Mouse (Mus musculus): Measurements from ENCODE around the gene Mdh1.

Mdh1 gene

DNA sequence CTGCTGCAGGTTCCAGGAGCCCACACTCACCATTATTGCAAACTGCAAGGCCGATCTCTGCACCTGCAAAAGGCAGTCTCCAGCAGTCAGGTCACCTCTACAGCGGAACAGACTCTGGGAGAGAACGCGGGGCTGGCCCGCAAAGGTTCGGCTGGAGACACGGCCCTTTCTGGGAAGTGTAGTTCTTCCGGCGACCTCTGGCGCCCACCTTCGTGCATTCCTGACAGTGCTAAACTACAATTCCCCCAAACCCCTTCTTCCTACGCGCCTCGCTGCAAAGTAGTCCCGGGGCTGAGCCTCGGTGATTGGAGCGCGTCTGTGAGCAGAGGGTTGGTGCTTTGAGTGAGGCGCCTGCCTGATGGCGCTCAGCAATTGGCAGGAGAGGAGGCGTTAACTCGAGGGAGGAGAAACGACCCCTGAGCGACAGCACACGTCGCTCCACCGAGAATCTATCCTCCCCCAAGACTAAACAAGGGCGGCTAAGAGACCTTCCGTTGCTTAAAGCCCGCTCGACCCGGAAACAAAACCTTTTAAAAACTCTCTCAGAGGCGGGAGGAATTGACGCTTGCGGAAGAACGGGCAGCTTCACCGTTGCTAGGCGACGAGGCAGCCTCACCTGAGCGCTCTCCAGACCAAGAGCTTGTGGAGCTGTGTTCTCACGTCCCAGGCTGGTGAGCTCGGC lies at the start of gene Mdh1, which contains the start of gene Wdpcp:
Gene Mdh1, minus strand, starts transcription at position 668 of the 682 bp plus-strand sequence.
Gene Wdpcp, plus strand, starts transcription at position 536 of the 682 bp plus-strand sequence.
- in situ Hi-C loops (cut with MboI, MseI): no loop called here

DNA sequence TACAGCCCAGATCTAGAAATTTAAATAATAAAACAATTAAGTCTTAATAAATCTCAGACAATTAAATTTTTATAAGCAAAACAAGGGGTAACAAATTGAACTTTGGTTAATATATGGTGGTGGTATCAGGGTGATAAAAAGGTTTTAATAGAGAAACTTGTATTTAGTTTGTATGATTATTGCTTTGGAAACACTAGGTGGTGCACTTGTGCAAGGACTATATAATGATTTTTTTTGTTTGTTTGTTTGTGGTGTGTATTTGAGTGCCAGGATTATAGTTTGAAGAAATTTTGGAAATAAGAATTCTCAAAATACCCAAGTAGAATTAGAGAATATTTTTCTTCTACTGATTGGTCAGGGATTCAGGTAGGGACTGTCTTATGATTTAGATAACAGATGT lies 43.7 kb upstream of the Mdh1 start:
- in situ Hi-C loops (cut with MboI, MseI): no loop called here

DNA sequence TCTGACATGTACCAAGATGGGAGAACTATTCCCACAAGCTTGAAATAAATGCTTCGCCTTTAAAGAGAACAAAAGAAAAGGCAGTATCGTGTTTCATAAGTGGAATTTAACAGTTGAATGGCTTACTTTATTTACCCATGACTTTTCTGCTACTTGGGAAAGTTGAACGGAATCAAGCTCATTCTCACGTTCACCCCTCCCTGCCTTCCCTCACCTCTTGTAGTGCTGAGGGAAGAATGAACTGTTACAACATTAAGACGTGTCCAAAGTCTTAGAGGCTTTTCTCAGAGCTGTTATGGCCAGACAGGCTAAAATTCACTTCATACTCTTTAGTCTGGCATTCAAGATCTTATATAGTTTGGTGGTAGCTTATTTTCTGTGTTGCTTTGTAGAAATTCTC lies 30.3 kb upstream of the Mdh1 start:
- in situ Hi-C loops (cut with MboI, MseI): no loop called here

DNA sequence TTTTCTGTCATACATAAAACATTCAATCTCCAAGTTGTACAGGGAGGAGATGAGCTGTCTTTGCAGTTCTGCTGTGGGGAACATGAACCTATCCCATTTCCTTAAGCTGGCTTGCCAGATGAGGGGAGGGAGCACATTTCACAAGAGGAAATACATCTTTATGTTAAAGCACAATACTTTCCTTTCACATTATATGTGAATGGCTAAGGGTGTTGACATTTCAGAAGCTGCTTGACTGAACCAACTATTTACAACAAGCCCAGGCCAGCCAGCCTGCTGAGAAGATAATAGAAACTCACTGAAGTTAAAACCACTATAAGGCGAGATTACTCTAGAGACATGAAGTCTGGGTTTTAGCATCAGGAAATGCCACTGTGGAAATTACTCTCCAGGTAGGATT lies 11.1 kb upstream of the Mdh1 start:
- in situ Hi-C loops (cut with MboI, MseI): no loop called here

DNA sequence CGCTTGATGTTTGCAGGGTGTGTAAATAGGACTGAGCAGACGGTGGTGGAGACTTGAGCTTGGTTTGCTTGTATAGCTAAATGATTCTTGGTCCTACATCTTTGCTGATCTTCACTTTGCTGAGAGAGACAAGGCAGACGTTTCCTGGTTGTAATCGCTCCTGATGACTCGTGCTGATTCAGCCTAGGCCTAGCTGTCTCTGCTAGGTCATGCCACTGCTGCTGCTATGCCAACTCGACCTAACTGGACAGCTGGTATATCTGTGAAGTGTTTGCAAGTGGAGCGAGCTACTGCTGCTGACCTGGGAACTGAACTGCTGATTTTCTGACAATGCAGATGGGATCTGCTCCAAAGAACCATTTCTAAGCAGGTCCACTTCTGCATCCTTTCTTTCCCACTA lies 9.3 kb upstream of the Mdh1 start:
- in situ Hi-C loops (cut with MboI, MseI): no loop called here

DNA sequence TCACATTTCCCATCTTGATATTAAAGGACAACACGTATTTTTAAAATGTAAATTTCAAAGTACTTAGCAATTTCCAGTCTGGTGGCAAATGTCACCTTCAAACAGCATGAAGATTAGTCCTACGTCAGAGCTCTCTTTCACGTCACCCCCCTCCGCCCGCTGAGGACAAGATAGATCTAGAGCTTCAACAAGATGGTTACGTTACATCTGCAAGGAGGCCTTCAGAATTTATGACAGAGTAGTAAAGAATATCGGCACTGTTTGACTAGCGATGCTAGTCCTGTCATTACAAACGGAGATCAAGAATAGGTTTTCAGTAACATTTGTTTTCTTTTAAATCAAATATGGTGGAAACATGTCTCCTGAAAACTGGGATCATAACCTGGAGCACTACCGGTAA lies 1.2 kb downstream of the Mdh1 start:
- in situ Hi-C loops (cut with MboI, MseI): no loop called here

DNA sequence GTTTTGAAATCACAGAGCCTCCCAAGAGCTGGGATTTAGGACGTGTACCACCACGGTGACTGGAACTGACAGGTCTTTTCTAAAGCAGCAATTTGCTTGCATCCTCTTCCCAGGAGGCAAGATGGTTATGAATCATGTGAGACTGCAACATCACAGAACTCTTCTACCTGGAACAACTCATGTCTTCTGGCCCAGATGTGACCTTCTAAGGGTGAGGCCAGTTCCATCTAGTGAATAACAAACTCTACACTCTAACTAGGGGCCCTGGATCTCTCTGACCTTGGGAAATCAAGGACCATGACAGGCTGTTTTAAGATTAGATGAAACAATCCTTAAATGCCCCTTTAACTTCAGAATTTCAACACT lies 2.1 kb downstream of the Mdh1 start:
- in situ Hi-C loops (cut with MboI, MseI): no loop called here

DNA sequence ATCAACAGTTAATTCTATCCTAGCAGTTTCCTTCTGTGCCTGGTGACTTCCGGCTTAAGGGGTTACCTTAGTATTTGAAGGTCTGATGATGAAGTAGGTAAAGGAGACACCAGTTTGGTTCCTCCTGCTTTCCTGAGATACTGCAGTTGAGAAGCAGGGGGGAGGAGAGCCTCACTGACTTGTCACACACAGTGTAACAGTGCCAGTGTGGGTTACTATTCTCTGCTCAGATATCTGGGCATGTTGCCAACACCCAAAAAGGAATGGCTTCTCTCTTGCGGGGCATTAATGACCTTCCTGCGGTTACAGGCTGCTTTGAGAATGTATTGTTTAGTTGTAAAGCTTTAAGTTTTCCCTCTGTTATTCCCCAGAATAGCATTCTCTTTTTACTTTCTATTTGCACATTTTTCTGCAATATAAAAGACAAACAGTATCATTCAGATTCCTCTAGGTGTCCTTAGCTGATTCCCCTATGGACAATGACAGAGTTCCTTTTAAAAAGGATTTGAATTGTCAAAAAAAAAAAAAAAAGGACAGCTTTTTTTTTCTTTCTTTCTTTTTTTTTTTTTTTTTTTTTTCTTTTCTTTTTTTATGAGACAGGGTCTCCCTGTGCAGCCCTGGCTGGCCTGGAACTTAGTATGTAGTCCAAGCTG lies 2.6 kb downstream of the Mdh1 start:
- in situ Hi-C loops (cut with MboI, MseI): no loop called here

DNA sequence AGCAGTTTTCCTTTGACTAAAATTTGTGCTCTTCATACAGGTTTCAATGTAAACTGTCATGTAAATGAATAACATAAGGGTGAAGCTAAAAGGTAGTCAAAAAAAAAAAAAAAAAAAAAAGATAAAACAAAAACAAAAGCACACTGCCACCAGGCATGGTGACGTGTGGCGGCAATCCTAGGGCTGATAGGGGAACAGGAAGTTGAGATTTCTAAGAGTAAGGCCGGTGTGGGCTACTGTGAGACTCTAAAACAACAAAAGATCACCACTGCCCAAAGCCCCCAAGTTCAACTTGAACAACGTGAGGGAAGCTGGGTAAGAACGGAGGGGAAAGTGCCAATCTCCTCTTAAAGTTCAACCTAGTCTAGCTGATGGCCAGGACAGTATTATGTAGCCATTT lies 3.2 kb downstream of the Mdh1 start:
- in situ Hi-C loops (cut with MboI, MseI): no loop called here

DNA sequence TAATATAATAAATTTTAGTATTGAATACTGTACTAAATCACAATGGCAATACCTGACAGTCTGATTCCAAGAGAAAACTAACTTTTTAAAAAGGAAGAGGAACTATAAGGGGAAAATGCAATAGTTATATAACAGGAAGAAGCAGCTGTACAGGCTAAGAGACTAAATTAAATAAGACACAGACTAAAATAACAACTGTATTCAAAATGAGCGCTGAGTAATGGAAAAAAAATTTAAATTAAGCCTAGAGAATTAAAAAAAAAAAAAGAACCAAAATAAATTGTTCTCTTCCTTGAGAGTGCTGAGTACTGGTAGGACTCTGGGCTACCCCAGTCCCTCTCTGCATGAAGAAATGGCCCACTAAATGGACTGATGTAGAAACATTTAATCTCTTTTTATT lies 4.4 kb downstream of the Mdh1 start:
- in situ Hi-C loops (cut with MboI, MseI): no loop called here

DNA sequence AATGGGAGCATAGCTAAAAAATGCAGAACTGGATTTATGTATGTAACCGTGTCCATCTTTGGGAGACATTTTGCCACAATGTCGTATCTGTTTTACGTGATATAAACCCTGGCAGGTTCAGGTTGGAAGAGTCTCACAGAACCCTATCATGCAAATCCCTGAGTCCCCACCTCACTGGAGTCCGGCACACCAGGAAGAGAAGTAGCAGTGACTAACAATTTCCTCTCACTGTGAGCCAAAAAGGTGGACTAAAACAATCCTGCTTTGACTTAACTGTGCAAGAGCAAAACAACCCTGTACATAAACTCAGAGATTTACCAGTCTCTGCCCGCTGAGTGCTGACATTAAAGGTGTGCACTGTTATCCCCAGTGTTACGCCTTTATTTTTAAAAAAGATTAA lies 5.2 kb downstream of the Mdh1 start:
- in situ Hi-C loops (cut with MboI, MseI): no loop called here

DNA sequence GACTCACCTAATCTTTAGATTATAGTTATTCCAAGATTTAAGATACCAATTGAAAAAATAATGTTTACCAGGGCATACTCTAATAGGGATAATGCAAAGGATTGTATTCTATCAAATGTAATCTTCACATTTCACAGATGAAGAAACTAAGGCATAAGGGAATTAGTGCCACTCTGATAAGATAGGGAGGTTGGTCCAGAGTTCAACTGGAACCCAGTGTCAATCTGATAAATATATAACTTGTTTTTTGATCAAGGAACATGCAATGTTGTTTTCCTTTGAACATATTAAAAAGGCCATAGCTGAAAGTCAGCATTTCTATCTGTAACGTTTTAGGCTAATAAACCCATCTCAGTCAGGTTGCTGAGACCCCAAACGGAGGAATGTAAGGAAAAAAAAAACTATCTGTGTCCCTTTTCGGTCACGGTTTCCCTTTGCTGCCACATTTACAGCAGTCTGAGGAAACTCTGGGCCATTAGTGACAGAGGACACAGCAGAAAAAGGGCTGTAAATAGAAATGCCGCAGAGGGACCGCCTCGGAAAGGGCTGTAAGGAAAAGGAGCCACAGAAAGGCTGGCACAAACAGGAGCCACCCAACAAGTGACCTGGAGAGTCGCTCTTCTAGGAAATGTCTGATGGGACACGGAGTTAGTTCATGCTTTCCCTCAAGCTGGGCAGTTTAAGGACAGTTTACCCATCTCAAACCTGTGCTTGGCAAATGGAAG lies 7.3 kb downstream of the Mdh1 start:
- in situ Hi-C loops (cut with MboI, MseI): no loop called here

DNA sequence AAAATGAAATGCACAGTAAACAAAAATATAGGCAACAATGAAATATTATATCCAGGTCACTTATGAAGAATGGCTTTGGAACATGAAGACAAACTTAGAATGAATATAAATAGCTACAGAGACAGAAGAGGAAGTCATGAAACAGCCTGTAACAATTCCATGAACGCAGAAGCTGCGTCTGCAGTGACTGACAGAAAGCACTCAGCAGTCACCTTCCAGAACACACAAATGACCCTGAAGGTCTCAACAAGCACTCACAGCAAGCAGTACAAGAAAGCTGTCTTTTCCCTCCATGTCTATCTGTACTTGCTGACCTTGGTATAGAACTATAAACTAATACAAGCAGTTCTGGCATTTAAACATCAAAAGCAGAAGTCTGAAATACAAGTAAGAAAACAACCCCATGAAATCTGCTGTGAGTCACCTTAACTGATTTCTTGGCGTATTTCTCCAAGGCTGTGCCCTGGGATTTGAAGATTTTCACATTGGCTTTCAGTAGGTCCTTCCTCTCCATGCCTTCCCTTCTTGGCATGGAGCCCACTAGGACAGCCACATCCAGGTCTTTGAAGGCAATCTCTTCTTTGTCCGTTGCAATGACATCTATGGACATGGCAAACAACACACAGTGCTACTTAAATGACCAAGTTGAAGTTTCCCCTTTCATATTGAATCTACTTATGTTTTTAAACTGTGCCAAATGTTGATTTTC lies 8.4 kb downstream of the Mdh1 start:
- in situ Hi-C loops (cut with MboI, MseI): no loop called here

DNA sequence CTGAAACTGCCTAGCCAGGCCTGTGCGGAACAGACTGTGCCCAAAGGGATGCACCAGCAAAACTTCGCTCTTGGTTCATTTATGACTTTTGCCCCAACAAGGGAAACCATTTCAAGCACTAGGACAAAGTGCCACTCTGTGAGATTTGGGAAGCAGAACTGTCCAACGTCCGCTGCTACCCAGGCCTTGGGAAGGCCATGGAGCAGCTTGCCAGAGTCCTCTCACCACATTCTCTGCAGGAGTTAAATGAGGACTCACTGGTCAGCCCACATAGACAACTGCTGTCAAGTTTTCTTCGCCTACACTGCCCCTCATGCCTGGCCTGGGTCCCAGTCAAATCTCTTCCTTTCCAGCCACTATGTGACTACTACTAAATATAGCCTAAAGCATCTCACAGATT lies 10.8 kb downstream of the Mdh1 start:
- in situ Hi-C loops (cut with MboI, MseI): no loop called here

DNA sequence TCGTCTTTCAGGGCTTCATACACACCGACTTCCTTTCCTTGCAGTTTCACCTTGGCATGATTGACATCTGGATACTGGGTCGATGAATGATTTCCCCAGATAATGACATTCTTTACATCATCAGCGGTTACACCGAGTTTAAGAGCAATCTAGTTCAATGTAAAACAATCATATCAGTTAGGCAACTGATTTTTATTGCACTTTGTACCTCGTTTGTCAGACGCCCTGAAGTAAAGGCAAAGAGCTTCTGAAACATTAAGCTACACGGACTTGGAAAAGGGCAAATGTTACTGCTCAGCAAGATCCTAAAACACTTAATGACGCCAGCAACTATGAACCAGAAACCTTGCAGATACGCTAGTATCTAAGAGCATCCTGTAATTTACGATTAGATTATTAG lies 12.4 kb downstream of the Mdh1 start:
- in situ Hi-C loops (cut with MboI, MseI): no loop called here

DNA sequence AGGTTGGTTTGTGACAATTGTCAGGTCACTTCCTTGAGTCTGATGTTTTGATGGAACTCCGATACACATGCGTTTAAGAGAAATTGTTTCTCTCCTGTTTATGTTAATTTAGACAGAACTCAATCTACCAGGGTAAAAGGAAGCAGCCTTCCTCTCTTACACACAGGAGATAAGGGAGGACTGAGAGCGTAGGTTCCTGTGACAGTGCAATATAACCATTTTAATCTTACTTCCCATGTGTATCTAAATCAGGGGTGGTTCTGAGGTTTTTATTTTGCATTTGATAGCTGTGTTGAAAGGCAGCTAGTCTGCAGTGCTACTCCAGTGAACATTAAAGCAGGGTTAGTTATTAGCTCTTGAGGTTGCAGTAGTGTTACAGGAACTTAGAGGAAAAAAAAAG lies 20.1 kb downstream of the Mdh1 start:
- in situ Hi-C loops (cut with MboI, MseI): no loop called here

DNA sequence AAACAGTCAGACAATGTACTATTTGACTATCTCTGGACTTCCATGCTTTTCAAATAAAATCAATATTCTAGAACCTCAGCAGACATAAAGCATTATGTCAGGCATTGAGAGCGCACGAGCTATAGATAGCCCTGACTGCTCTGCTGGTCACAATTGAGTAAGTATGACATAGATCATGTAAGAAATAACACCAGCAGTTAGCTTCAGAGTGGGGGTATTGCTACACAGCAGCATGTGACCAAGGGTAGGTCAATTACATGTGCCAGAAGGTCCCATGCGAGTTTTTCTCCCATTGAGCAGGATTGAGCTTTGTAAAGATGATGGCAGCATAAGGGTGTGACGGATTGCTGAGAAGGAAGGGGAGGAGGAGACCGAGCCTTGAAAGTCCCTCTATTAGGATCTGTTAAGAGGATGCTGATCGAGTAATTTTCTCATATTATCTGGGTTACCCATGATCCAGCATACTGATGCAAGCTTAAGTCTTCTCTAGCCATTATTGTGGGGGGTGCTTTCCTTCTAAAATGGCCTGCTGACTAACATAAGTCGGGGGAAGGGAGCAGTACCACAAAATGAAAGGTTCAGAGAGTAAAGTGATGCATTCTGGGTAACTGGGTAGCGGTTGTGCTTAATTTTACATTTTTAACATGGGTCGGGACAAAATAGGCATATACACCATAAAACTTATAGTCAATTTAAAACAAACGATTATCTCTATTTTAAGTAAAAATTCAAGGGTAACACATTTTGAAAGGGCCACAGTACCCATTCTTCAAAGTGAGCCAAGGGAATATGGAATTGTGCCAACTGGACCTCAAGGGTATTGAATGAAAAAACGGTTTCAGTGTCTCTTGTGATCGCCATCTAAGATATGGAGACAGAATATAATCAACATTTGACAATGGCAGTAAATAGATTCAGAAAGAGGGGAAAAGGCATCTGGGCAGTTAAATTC lies 21.7 kb downstream of the Mdh1 start:
- in situ Hi-C loops (cut with MboI, MseI): no loop called here

DNA sequence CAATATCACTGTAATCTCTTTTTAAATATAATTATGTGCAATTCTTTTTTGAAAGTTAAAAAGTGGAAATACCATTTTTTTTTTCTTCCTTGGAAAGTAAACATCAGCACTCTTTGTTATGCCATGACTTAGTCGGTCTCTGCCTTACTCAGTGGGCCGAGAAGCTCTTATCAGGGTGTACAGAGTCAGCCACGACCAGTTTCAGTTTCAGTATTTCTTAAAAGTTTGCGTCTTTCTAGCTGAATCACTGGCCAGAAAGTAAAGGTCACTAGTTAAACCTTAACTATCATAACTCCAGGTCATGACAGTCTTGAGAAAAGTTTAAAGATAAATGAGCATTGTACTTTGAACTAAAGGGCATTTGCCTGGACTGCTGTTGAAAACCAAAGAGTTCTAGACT lies 22.4 kb downstream of the Mdh1 start:
- in situ Hi-C loops (cut with MboI, MseI): no loop called here

DNA sequence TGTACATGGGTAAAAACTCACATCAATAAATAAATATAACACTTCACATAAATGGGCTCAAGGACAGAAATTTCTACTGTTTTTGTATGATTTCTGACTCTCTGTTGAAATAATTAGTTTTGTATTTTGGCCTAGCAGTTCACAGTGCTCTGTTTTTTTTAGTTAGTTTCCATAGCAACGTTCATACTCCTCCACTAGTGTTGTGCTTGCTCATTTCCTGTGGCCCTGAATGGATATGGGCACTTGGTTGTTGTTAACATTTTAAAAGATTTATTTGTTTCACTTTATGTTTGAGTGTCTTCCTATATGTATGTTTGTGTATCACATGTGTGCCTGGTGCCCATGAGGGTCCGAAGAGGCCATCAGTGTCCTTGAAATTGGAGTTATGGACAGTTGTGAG lies 23.1 kb downstream of the Mdh1 start:
- in situ Hi-C loops (cut with MboI, MseI): no loop called here

DNA sequence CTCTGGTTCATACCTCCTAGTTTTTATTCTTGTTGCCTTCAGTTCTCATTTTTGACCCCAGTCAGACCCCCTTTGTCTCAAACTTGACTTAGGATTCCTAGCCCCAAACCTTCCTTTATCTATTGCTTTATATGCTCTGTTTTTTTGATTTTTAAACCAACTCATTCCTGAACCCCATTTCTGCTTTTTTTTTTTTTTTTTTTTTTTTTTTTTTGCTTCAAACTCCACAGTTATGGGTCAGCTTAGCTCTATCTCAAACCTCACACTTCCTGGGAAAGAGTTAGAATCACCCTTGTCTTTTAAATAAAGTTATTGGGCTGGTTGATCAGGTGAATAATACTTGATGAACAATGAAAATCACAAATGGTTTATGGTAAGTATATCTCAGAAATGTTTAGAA lies 24.6 kb downstream of the Mdh1 start:
- in situ Hi-C loops (cut with MboI, MseI): no loop called here

DNA sequence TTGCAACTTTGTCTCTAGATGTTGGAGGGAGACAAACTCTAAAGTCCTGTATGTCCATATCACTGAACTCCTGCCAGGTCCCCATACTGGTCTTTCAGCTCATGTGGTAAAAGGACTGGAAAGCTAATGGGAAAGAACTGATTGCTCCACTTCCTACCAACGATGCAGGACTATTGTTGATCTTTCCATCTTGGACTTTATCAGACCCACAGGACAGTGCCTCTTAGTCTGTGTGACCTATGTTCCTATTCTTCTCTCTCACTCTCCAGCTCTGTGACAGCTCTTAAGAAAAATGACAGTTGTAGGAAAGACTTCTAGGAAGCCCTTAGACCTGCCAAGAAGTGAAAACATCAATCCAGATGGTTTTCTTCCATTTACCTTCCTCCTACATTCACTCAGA lies 25.5 kb downstream of the Mdh1 start:
- in situ Hi-C loops (cut with MboI, MseI): no loop called here

Data from T-helper 1 cell (primary cell).